11 mouse cellular contexts compared by ENCODE assay signal in the genomic region with DNA sequence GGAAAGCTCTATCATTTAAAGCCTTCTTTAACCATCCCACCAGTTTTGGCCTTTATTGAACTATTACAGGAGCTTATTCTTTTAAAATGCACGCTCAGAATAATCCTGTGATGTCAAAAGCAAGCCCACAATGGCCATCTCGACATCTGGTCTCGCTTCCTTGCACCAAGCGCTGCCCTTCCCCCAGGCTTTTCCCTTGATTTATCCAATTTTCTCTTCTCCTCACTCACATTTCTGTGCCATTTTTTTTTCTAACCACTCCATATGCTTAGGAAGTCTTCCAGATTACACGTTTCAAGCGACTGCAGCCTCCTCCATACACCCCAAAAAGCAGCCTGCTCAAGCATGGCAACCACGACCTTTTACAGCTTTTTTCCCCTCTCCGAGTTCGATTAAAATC.
DNase-seq lines count a peak whose midpoint lies in the region; ATAC-seq lines count a peak whose summit lies in the region.
"Had no signal": no experiment of that assay in that cellular context is flagged by ENCODE, and none has a peak within 500 bp of the region (broad histone marks: within the 10 kb centered on the region; RNA-seq: fewer than 3 reads in every experiment).

No protein-coding gene starts in this region.

- WGBS in midbrain, embryonic 10.5 days, result 54% methylated on average over 9 of the region's 9 CpGs
- WGBS in midbrain, embryonic 16.5 days, result 29% methylated on average over 9 of the region's 9 CpGs

- no peak for ATAC-seq in midbrain, embryonic 16.5 days
- no peak for ATAC-seq in CD4-positive, CD25-positive, alpha-beta regulatory T cell, adult 4 months

- peaks cover 7% of the 10 kb centered on the region for H3K4me1 ChIP-seq in midbrain, embryonic 10.5 days
- no peaks in the 10 kb centered on the region for H3K4me1 ChIP-seq in midbrain, embryonic 16.5 days (ENCODE audit: control insufficient read depth, insufficient read depth, low read length)
- H3K4me1 ChIP-seq: liver, embryonic 15.5 days had no signal

- peak; percentile 13 for DNase-seq in midbrain, embryonic 10.5 days (ENCODE audit: low spot score)
- DNase-seq in embryo, embryonic 10.5 days (ENCODE audit: low spot score), result peak; percentile 4
- peak; percentile 56 to 67 for DNase-seq in left cerebral cortex, adult 18-20 months (ENCODE audit: low spot score in 2 of 2)
- DNase-seq in telencephalon, adult 2 months (ENCODE audit: low read depth, low spot score), result peak; percentile 84
- DNase-seq in thymus, postnatal 0 days (ENCODE audit: low spot score), result no peak
- DNase-seq in urinary bladder, postnatal 36 days (ENCODE audit: low spot score in 2 of 2), result no peak
- DNase-seq: gastrocnemius, postnatal 14 days; kidney, postnatal 4 days had no signal

- no peak overlapping the region for H3K4me2 ChIP-seq in midbrain, embryonic 16.5 days (ENCODE audit: low read length)
- H3K4me2 ChIP-seq: liver, embryonic 15.5 days had no signal

- no peaks in the 10 kb centered on the region for H3K27me3 ChIP-seq in midbrain, embryonic 10.5 days (ENCODE audit: low read depth, poor library complexity, severe bottlenecking)
- H3K27me3 ChIP-seq in midbrain, embryonic 16.5 days (ENCODE audit: control insufficient read depth, insufficient read depth, low read depth, low read length), result no peaks in the 10 kb centered on the region
- H3K27me3 ChIP-seq: liver, embryonic 15.5 days had no signal

- H3K4me3 ChIP-seq in midbrain, embryonic 10.5 days, result no peak overlapping the region
- H3K4me3 ChIP-seq in midbrain, embryonic 16.5 days (ENCODE audit: low read depth, low read length), result no peak overlapping the region
- H3K4me3 ChIP-seq: liver, embryonic 15.5 days had no signal

- peak overlapping the region; percentile 55; the same call in 1 of the 2 replicates for H3K27ac ChIP-seq in midbrain, embryonic 10.5 days (replicated peaks)
- H3K27ac ChIP-seq in midbrain, embryonic 16.5 days (ENCODE audit: low read length), result no peak overlapping the region
- H3K27ac ChIP-seq: liver, embryonic 15.5 days had no signal

- no peak overlapping the region for H3K9ac ChIP-seq in midbrain, embryonic 16.5 days (ENCODE audit: low read depth, low read length)
- H3K9ac ChIP-seq: liver, embryonic 15.5 days had no signal

- H3K9me3 ChIP-seq in midbrain, embryonic 10.5 days (replicated peaks), result no peaks in the 10 kb centered on the region
- no peaks in the 10 kb centered on the region for H3K9me3 ChIP-seq in midbrain, embryonic 16.5 days (replicated peaks; ENCODE audit: control insufficient read depth, low read length, poor library complexity, severe bottlenecking)
- H3K9me3 ChIP-seq: liver, embryonic 15.5 days had no signal

- no peaks in the 10 kb centered on the region for H3K36me3 ChIP-seq in midbrain, embryonic 10.5 days
- H3K36me3 ChIP-seq in midbrain, embryonic 16.5 days (ENCODE audit: control insufficient read depth, insufficient read depth, low read length), result no peaks in the 10 kb centered on the region
- H3K36me3 ChIP-seq: liver, embryonic 15.5 days had no signal

Comparison
In these comparisons a context has a peak if more than half of its experiments do, and no peak if none do; other contexts are left out.
1. DNase-seq: peak in midbrain, embryonic 10.5 days (single experiment), embryo, embryonic 10.5 days (single experiment), left cerebral cortex, adult 18-20 months (2 of 2) and telencephalon, adult 2 months (single experiment); none in thymus, postnatal 0 days (single experiment) and urinary bladder, postnatal 36 days (0 of 2).